Mouse (Mus musculus) lung, embryonic 16.5 days (tissue): ENCODE results near the gene Dhps. TPM values are rescaled to one million over a fixed set of nuclear protein-coding genes. Genes with fewer than 3 reads are reported as not detected.
"Not testable (repeated sequence)": the region's sequence is repeated elsewhere in the genome, so short reads cannot be mapped to it uniquely, and the experiment has no call there.

Experiments
- ATAC-seq: fragments of 200-750 bp; cut with Nextera tagmentation; 2 replicates; pipeline ENCODE4 v1.8.0; 2017; ENCODE audit warnings: low read depth, mild to moderate bottlenecking, moderate library complexity
- H3K27ac ChIP-seq: fragments of 300-500 bp; sonication (generic); 2 replicates; pipeline ENCODE4 v1.5.1; 2014; ENCODE audit warnings: mild to moderate bottlenecking, control low read depth, low read length
- H3K27me3 ChIP-seq: fragments of 300-500 bp; sonication (generic); 2 replicates; pipeline ENCODE4 v1.6.1; 2014; ENCODE audit warnings: low read depth, low read length, mixed read lengths; ENCODE audit not compliant: control insufficient read depth, insufficient read depth
- H3K36me3 ChIP-seq: fragments of 300-500 bp; sonication (generic); 2 replicates; pipeline ENCODE4 v1.6.1; 2014; ENCODE audit warnings: low read length; ENCODE audit not compliant: control insufficient read depth, insufficient read depth
- H3K4me1 ChIP-seq: fragments of 300-500 bp; sonication (generic); replicated peaks from 2 replicates; pipeline ENCODE4 v1.6.1; 2014; ENCODE audit warnings: low read length, mixed read lengths; ENCODE audit not compliant: control insufficient read depth, insufficient read depth
- H3K4me2 ChIP-seq: fragments of 300-500 bp; sonication (generic); 2 replicates; pipeline ENCODE4 v1.6.1; 2014; ENCODE audit warnings: low read depth, low read length, control low read depth
- H3K4me3 ChIP-seq: fragments of 300-500 bp; sonication (generic); 2 replicates; pipeline ENCODE4 v1.5.1; 2014; ENCODE audit warnings: mild to moderate bottlenecking, low read length, control low read depth
- H3K9ac ChIP-seq: fragments of 300-500 bp; sonication (generic); 2 replicates; pipeline ENCODE4 v1.6.1; 2014; ENCODE audit warnings: low read length, control low read depth
- H3K9me3 ChIP-seq: fragments of 300-500 bp; sonication (generic); 2 replicates; pipeline ENCODE4 v1.6.1; 2016; ENCODE audit warnings: low read length; ENCODE audit not compliant: control insufficient read depth
- WGBS: fragments of 180-500 bp; shearing (Covaris S2); extraction: QIAGEN DNeasy Blood & Tissue Kit; methylation state at CpG from one replicate; pipeline ENCODE4 v1.1.7; 2014; 5-methylcytosine and 5-hydroxymethylcytosine counted together
- polyA plus RNA-seq: library from polyadenylated mRNA; unstranded; fragments of >200 nt; fragmentation: Nextera tagmentation; extraction: Ambion mirVana; gene quantifications from 2 replicates; pipeline ENCODE4 v1.2.1, GENCODE M21; 2015

Dhps gene
- polyA plus RNA-seq, 1 experiment from 2014 or later = 51.9 TPM

GRCm38 (mm10) chr8:85100076-85100665 is 28.6 kb downstream of the Dhps start:
- H3K4me1 ChIP-seq = no peaks in the 10 kb centered on the region; the same call in 1 of the 2 replicates
- no peak overlapping the region for H3K4me3 ChIP-seq
- WGBS = 78% methylated on average over 4 of the region's 4 CpGs
- no peak overlapping the region for H3K9ac ChIP-seq
- H3K9me3 ChIP-seq = no peaks in the 10 kb centered on the region; the same call in 1 of the 2 replicates
- H3K27me3 ChIP-seq = no peaks in the 10 kb centered on the region
- H3K4me2 ChIP-seq = no peak overlapping the region
- ATAC-seq = no peak
- H3K27ac ChIP-seq = no peak overlapping the region
- H3K36me3 ChIP-seq = peaks cover 5% of the 10 kb centered on the region

GRCm38 (mm10) chr8:85113241-85113640 is 41.7 kb downstream of the Dhps start:
- Histone ChIP-seq H3K4me2 (no peak overlapping the region), H3K9me3 (no peaks in the 10 kb centered on the region), H3K36me3 (peaks cover 22% of the 10 kb centered on the region), H3K4me3 (no peak overlapping the region), H3K9ac (no peak overlapping the region), H3K4me1 (no peaks in the 10 kb centered on the region), H3K27ac (no peak overlapping the region), H3K27me3 (no peaks in the 10 kb centered on the region)
- ATAC-seq = no peak
- 92% methylated on average over 10 of the region's 10 CpGs for WGBS

GRCm38 (mm10) chr8:85115501-85115900 is 43.9 kb downstream of the Dhps start:
- Histone ChIP-seq H3K27me3 (no peaks in the 10 kb centered on the region), H3K4me1 (no peaks in the 10 kb centered on the region), H3K4me2 (no peak overlapping the region), H3K27ac (no peak overlapping the region), H3K36me3 (peaks cover 8% of the 10 kb centered on the region), H3K9me3 (no peaks in the 10 kb centered on the region), H3K4me3 (no peak overlapping the region), H3K9ac (no peak overlapping the region)
- 74% methylated on average over 4 of the region's 4 CpGs for WGBS
- no peak for ATAC-seq

GRCm38 (mm10) chr8:85116984-85117383 is 45.4 kb downstream of the Dhps start:
- ATAC-seq = no peak
- no peaks in the 10 kb centered on the region for H3K9me3 ChIP-seq
- WGBS = 62% methylated on average over 7 of the region's 7 CpGs

GRCm38 (mm10) chr8:85119052-85119981 is 47.8 kb downstream of the Dhps start:
- H3K4me3 ChIP-seq = peak overlapping the region; percentile 71
- no peaks in the 10 kb centered on the region for H3K9me3 ChIP-seq
- H3K27ac ChIP-seq = peak overlapping the region; percentile 74
- peak overlapping the region; percentile 81 for H3K9ac ChIP-seq
- WGBS = 5% methylated on average over 37 of the region's 37 CpGs
- H3K27me3 ChIP-seq = no peaks in the 10 kb centered on the region
- peak overlapping the region; percentile 70 for H3K4me2 ChIP-seq
- no peaks in the 10 kb centered on the region for H3K36me3 ChIP-seq
- no peaks in the 10 kb centered on the region for H3K4me1 ChIP-seq
- peak; percentile 91 for ATAC-seq

More at GRCm38 (mm10) chr8:85116984-85117383, 45.4 kb downstream of the Dhps start:
- no peaks in the 10 kb centered on the region for H3K27me3 ChIP-seq
- H3K36me3 ChIP-seq = 0 out of 2 replicates have a peak, but pooled peaks cover 3% of the 10 kb centered on the region
- H3K27ac ChIP-seq = 0 out of 2 replicates have a peak overlapping the region, but pooled peaks have one; percentile 16
- no peak overlapping the region for H3K4me2 ChIP-seq
- no peak overlapping the region for H3K4me3 ChIP-seq
- no peak overlapping the region for H3K9ac ChIP-seq
- H3K4me1 ChIP-seq = no peaks in the 10 kb centered on the region

- not testable (repeated sequence) for ATAC-seq, H3K27ac ChIP-seq, H3K4me1 ChIP-seq, H3K4me2 ChIP-seq, H3K9me3 ChIP-seq, H3K9ac ChIP-seq, H3K36me3 ChIP-seq, H3K27me3 ChIP-seq, H3K4me3 ChIP-seq
- 68% methylated on average over 5 of the region's 5 CpGs for WGBS
Measured at GRCm38 (mm10) chr8:85120251-85120650, 48.7 kb downstream of the Dhps start.

GRCm38 (mm10) chr8:85122995-85123394 is 51.4 kb downstream of the Dhps start, which contains the start of gene Zfp791:
Gene Zfp791, minus strand, starts transcription at chr8:85123095.
- no peak for ATAC-seq
- Histone ChIP-seq H3K27ac (no peak within 1 kb of the TSS), H3K9ac (no peak within 1 kb of the TSS), H3K4me1 (no peaks in the 10 kb centered on the region), H3K36me3 (no peaks in the 10 kb centered on the region), H3K4me3 (no peak within 1 kb of the TSS), H3K27me3 (no peaks in the 10 kb centered on the region), H3K4me2 (no peak within 1 kb of the TSS), H3K9me3 (no peaks in the 10 kb centered on the region)
- 56% methylated on average over 3 of the region's 3 CpGs for WGBS

GRCm38 (mm10) chr8:85123691-85124090 is 52.1 kb downstream of the Dhps start:
- no peak overlapping the region for H3K27ac ChIP-seq
- H3K4me2 ChIP-seq = no peak overlapping the region
- H3K4me1 ChIP-seq = no peaks in the 10 kb centered on the region
- H3K4me3 ChIP-seq = no peak overlapping the region
- H3K36me3 ChIP-seq = no peaks in the 10 kb centered on the region
- ATAC-seq = no peak
- WGBS = 85% methylated on average over 8 of the region's 8 CpGs
- no peaks in the 10 kb centered on the region for H3K9me3 ChIP-seq
- H3K27me3 ChIP-seq = no peaks in the 10 kb centered on the region
- H3K9ac ChIP-seq = no peak overlapping the region
